Mouse (Mus musculus): ENCODE measurements around the gene Lamtor2.

DNA sequence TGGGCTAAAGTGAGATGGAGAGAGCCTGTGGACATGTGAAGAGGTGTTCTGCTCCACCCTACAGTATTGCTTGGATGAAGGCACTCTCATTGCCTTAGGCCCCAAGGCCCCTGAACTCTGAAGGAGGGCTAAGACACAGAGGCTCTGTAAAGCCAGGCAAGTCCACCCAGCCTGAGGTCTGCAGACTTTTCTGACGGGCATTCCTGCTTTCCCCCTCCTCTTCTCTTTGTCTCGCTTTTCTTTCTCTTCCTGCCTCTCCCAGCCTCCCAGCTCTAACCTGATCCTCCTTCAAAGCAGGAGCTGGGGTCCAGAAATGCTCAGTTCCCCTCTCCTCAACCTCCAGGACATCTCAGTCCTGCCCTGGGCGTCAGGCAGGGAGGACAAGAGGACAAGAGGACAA, 17.9 kb downstream of the Lamtor2 start:
- TF ChIP-seq CTCF (IDR thresholded peaks at IDR 0.05 in 2 of 3, conservative IDR thresholded peaks at IDR 0.05 in 1 of 3; ENCODE audit: control insufficient read depth in 1 of 3, insufficient read depth in 1 of 3, low read depth in 2 of 3, low read length in 3 of 3, poor library complexity in 1 of 3, severe bottlenecking in 1 of 3) (no peak), POLR2A (IDR thresholded peaks at IDR 0.05; ENCODE audit: control insufficient read depth in 1 of 2, insufficient read depth in 1 of 2, low read depth in 1 of 2, low read length in 2 of 2, poor library complexity in 1 of 2) (no peak), JUND (IDR thresholded peaks at IDR 0.05; ENCODE audit: low read depth, low read length) (no peak), ZKSCAN1 (IDR thresholded peaks at IDR 0.05; ENCODE audit: low read depth, low read length) (no peak)

Data from MEL (cell line).